Mouse (Mus musculus) myocyte (in vitro differentiated cells): Measurements from ENCODE around the gene Csmd2. TPM values are rescaled to one million over a fixed set of nuclear protein-coding genes. Genes with fewer than 3 reads are reported as not detected.

Experiments
- H3K27me3 ChIP-seq: one replicate; pipeline ENCODE4 v1.6.1; 2011; ENCODE audit not compliant: control insufficient read depth, insufficient read depth, insufficient read length
- H3K36me3 ChIP-seq: one replicate; pipeline ENCODE4 v1.6.1; 2011; ENCODE audit not compliant: control insufficient read depth, insufficient read depth
- H3K4me2 ChIP-seq: one replicate; pipeline ENCODE4 v1.6.1; 2011; ENCODE audit warnings: low read depth, control low read depth
- H3K4me3 ChIP-seq: one replicate; pipeline ENCODE4 v1.5.1; 2011; ENCODE audit warnings: mild to moderate bottlenecking, control low read depth, moderate library complexity
- H3K79me2 ChIP-seq: one replicate; pipeline ENCODE4 v1.6.1; 2011; ENCODE audit not compliant: control insufficient read depth, insufficient read depth
- H3ac ChIP-seq: one replicate; pipeline ENCODE4 v1.6.1; 2011; ENCODE audit not compliant: control insufficient read depth, insufficient read length
- CEBPB ChIP-seq: IDR thresholded peaks from 2 replicates; pipeline ENCODE4 v1.6.1; 2011; ENCODE audit warnings: mild to moderate bottlenecking, moderate library complexity; ENCODE audit not compliant: poor library complexity, insufficient read depth, severe bottlenecking
- E2F4 ChIP-seq: IDR thresholded peaks from one replicate; pipeline ENCODE4 v1.6.1; 2011; ENCODE audit warnings: mild to moderate bottlenecking, control low read depth, moderate library complexity; ENCODE audit not compliant: insufficient read depth
- MAX ChIP-seq: IDR thresholded peaks from one replicate; pipeline ENCODE4 v1.6.1; 2011; ENCODE audit warnings: low read depth, mild to moderate bottlenecking, control low read depth
- MYOD1 ChIP-seq, 3 experiments: IDR thresholded peaks; one replicate each; pipeline ENCODE4 v1.6.1; 2011; ENCODE audit warnings: control low read depth in 2 of 3, low read depth in 2 of 3, mild to moderate bottlenecking in 2 of 3, moderate library complexity in 1 of 3; ENCODE audit not compliant: insufficient read length in 2 of 3, control insufficient read depth in 1 of 3
- MYOG ChIP-seq, 3 experiments: IDR thresholded peaks; one replicate each; pipeline ENCODE4 v1.6.1; 2011; ENCODE audit warnings: control low read depth in 2 of 3, low read depth in 2 of 3, mild to moderate bottlenecking in 2 of 3; ENCODE audit not compliant: insufficient read length in 2 of 3, control insufficient read depth in 1 of 3, insufficient read depth in 1 of 3
- POLR2A ChIP-seq: IDR thresholded peaks from one replicate; pipeline ENCODE4 v1.6.1; 2011; ENCODE audit warnings: low read depth, mild to moderate bottlenecking, control low read depth, moderate library complexity; ENCODE audit not compliant: insufficient read length
- POLR2AphosphoS2 ChIP-seq: IDR thresholded peaks from one replicate; pipeline ENCODE4 v1.6.1; 2011; ENCODE audit warnings: low read depth, control low read depth; ENCODE audit not compliant: insufficient read length
- REST ChIP-seq: IDR thresholded peaks from one replicate; pipeline ENCODE4 v1.6.1; 2011; ENCODE audit warnings: mild to moderate bottlenecking, control low read depth, moderate library complexity; ENCODE audit not compliant: insufficient read depth, insufficient read length
- SRF ChIP-seq: IDR thresholded peaks from one replicate; pipeline ENCODE4 v1.6.1; 2011; ENCODE audit warnings: low read depth; ENCODE audit not compliant: control insufficient read depth, insufficient read length
- TCF12 ChIP-seq: IDR thresholded peaks from one replicate; pipeline ENCODE4 v1.6.1; 2011; ENCODE audit warnings: mild to moderate bottlenecking, control low read depth; ENCODE audit not compliant: poor library complexity, insufficient read depth, severe bottlenecking
- TCF3 ChIP-seq: IDR thresholded peaks from one replicate; pipeline ENCODE4 v1.6.1; 2011; ENCODE audit warnings: low read depth, control low read depth; ENCODE audit not compliant: insufficient read length
- USF1 ChIP-seq: IDR thresholded peaks from one replicate; pipeline ENCODE4 v1.6.1; 2011; ENCODE audit warnings: low read depth, mild to moderate bottlenecking, control low read depth, moderate library complexity
- polyA plus RNA-seq: library from polyadenylated mRNA; unstranded; fragments of >200 nt; fragmentation: generic; extraction: Trizol; gene quantifications from one replicate; pipeline ENCODE4 v1.2.1, GENCODE M21; 2012; ENCODE audit warnings: missing spikeins

Csmd2 gene
- not detected for polyA plus RNA-seq

DNA sequence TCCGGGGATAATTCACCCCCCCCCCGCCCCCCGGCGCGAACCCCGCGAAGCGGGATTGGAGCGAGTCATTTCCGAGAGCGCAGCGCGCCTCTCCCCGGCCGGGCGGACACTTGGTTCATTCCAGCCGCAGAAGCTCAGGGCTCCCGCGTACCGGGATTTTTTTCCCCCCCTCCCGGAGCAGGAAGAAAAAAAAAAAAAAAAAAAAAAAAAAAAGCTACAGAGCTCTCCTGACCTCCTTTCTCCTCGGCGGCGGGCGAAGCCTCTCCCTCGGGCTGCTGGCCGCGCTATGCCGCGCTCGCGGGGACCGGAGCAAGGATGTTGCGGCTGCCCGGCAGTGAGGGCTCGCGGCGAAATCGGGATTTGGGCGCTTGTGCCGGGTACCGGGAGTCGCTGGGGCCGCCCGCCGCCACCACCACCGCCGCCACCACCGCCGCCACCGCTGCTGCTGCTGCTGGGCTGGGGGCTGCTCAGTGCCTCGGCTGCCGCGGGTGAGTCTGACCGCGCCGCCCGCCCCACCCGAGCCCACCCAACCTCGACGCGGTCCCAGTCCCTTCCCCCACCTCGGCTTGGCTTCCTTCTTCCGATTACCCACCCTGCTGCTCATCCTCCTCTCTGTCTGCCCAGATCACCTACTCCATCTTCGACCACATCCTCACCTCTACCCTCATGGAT, at the start of gene Csmd2:
Gene Csmd2 (plus strand): TSS at position 74 of the 672 bp plus-strand sequence.
- H3ac ChIP-seq: no peak within 1 kb of the TSS
- no peaks in the 10 kb centered on the region for H3K36me3 ChIP-seq
- no peak within 1 kb of the TSS for H3K4me3 ChIP-seq
- H3K79me2 ChIP-seq: no peaks in the 10 kb centered on the region
- no peaks in the 10 kb centered on the region for H3K27me3 ChIP-seq
- TF ChIP-seq REST (no peak), SRF (no peak), POLR2AphosphoS2 (no peak), MYOD1 (IDR thresholded peaks at IDR 0.05; ENCODE audit: control insufficient read depth in 1 of 3, insufficient read length in 2 of 3, low read depth in 2 of 3) (no peak), TCF12 (no peak), MYOG (IDR thresholded peaks at IDR 0.05; ENCODE audit: control insufficient read depth in 1 of 3, insufficient read depth in 1 of 3, insufficient read length in 2 of 3, low read depth in 2 of 3) (no peak), TCF3 (no peak), POLR2A (no peak)
- no peak within 1 kb of the TSS for H3K4me2 ChIP-seq

GRCm38 (mm10) chr4:127947696-127948095, 40.0 kb upstream of the Csmd2 start:
- no peaks in the 10 kb centered on the region for H3K36me3 ChIP-seq
- no peak for TF ChIP-seq SRF
- no peak for TF ChIP-seq TCF12
- no peak for TF ChIP-seq POLR2A
- TF ChIP-seq TCF3: no peak
- TF ChIP-seq CEBPB: no peak
- no peak for TF ChIP-seq E2F4
- no peak for TF ChIP-seq REST
- no peak for TF ChIP-seq MYOD1 (IDR thresholded peaks at IDR 0.05; ENCODE audit: control insufficient read depth in 1 of 3, insufficient read length in 2 of 3, low read depth in 2 of 3)
- TF ChIP-seq USF1: no peak
- no peak for TF ChIP-seq POLR2AphosphoS2
- no peak for TF ChIP-seq MAX
- no peak for TF ChIP-seq MYOG (IDR thresholded peaks at IDR 0.05; ENCODE audit: control insufficient read depth in 1 of 3, insufficient read depth in 1 of 3, insufficient read length in 2 of 3, low read depth in 2 of 3)
- no peak overlapping the region for H3K4me2 ChIP-seq
- H3ac ChIP-seq: no peak overlapping the region
- H3K27me3 ChIP-seq: no peaks in the 10 kb centered on the region
- H3K4me3 ChIP-seq: no peak overlapping the region
- no peaks in the 10 kb centered on the region for H3K79me2 ChIP-seq

DNA sequence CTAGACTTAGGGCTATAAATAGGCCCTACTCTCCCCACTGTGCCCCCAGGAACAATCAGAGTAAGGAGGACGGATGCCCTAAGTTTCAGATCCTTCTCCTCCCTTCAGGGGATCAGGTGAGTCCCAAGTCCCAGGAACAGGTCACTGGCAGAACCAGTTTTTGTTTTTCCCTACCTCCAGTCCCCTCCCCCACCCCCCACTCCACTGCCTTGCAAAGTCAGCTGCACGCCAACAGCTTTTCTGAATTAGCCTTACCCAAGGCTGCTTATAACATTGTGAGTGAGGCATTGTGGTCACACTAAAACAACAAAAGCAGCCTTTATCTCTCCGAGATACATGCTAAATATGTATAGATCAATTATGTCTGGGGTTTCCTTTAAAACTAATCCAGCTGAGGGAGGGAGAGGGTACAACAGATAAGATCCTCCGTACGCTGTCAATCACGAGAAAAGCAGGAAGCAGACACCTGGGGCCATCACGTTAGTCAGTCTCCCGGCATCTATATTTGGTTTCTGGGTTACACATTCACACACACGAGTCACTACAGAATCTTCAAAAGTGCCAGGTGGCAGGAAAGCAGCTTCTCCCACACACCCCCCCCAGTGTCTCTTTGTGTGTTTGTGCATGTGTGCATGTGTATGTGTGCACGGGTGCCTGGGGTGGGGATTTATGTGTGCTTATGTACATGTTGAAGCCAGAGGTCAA, 34.5 kb upstream of the Csmd2 start:
- Histone ChIP-seq H3K79me2 (no peaks in the 10 kb centered on the region), H3K27me3 (no peaks in the 10 kb centered on the region), H3K4me3 (no peak overlapping the region), H3K4me2 (no peak overlapping the region), H3K36me3 (no peaks in the 10 kb centered on the region), H3ac (no peak overlapping the region)
- TF ChIP-seq POLR2A (no peak), TCF3 (no peak), CEBPB (no peak), MAX (no peak), MYOG (IDR thresholded peaks at IDR 0.05; ENCODE audit: control insufficient read depth in 1 of 3, insufficient read depth in 1 of 3, insufficient read length in 2 of 3, low read depth in 2 of 3) (no peak), USF1 (no peak), MYOD1 (IDR thresholded peaks at IDR 0.05; ENCODE audit: control insufficient read depth in 1 of 3, insufficient read length in 2 of 3, low read depth in 2 of 3) (no peak)

DNA sequence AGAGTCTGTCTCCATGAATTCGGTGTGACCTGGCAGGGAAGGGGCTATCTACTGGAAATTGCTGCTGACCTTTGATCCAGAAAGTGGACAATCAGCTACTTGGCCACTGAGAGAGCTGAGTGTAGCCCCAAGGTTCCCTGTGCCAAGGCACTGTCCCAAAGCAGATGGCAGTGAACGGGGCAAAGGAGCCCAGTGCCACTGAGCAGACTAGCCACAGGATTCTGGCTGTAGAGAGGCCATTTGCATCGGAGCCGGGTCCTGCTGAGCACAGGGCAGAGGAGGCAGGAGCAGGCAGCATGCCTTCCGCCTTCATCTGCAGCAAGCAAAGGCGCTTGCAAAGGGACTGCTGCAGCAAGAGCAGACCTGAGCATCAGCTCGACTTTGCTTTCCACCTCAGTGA, 18.6 kb upstream of the Csmd2 start:
- Histone ChIP-seq H3K27me3 (no peaks in the 10 kb centered on the region), H3ac (no peak overlapping the region), H3K36me3 (no peaks in the 10 kb centered on the region), H3K79me2 (no peaks in the 10 kb centered on the region), H3K4me2 (no peak overlapping the region), H3K4me3 (no peak overlapping the region)
- TF ChIP-seq POLR2A (no peak), TCF12 (no peak), MYOG (IDR thresholded peaks at IDR 0.05; ENCODE audit: control insufficient read depth in 1 of 3, insufficient read depth in 1 of 3, insufficient read length in 2 of 3, low read depth in 2 of 3) (no peak)

- TF ChIP-seq TCF12 (no peak), CEBPB (no peak), POLR2A (no peak), E2F4 (no peak), MYOG (IDR thresholded peaks at IDR 0.05; ENCODE audit: control insufficient read depth in 1 of 3, insufficient read depth in 1 of 3, insufficient read length in 2 of 3, low read depth in 2 of 3) (no peak), REST (no peak), POLR2AphosphoS2 (no peak), TCF3 (no peak), SRF (no peak), MAX (no peak), MYOD1 (IDR thresholded peaks at IDR 0.05; ENCODE audit: control insufficient read depth in 1 of 3, insufficient read length in 2 of 3, low read depth in 2 of 3) (no peak), USF1 (no peak)
- Histone ChIP-seq H3K27me3 (no peaks in the 10 kb centered on the region), H3ac (no peak overlapping the region), H3K79me2 (no peaks in the 10 kb centered on the region), H3K36me3 (no peaks in the 10 kb centered on the region), H3K4me3 (no peak overlapping the region), H3K4me2 (no peak overlapping the region)
Observed at GRCm38 (mm10) chr4:127970018-127970421, 17.6 kb upstream of the Csmd2 start.
